In genomic region chr2:90887627-90888026, GRCm38 (mm10) we compare ENCODE assay signal across 19 mouse cellular contexts. TPM values are rescaled to one million over a fixed set of nuclear protein-coding genes. Genes with fewer than 3 reads are reported as not detected.
DNase-seq lines count a peak whose midpoint lies in the region; ATAC-seq and TF ChIP-seq lines count a peak whose summit lies in the region.
"Had no signal": no experiment of that assay in that cellular context is flagged by ENCODE, and none has a peak within 500 bp of the region (broad histone marks: within the 10 kb centered on the region; RNA-seq: fewer than 3 reads in every experiment).

No protein-coding gene starts in this region.

- no peak overlapping the region for H3K9ac ChIP-seq in forebrain, embryonic 12.5 days
- H3K9ac ChIP-seq in forebrain, embryonic 11.5 days (ENCODE audit: low read length), result no peak overlapping the region
- peak overlapping the region; percentile 93 for H3K9ac ChIP-seq in hindbrain, embryonic 14.5 days
- H3K9ac ChIP-seq in neural tube, embryonic 12.5 days, result peak overlapping the region; percentile 64; the same call in 1 of the 2 replicates
- no peak overlapping the region for H3K9ac ChIP-seq in liver, embryonic 11.5 days (ENCODE audit: low read depth, low read length)
- H3K9ac ChIP-seq: liver, embryonic 14.5 days had no signal

- POLR2A ChIA-PET in Patski (lab: Charles Lee), result no interaction called here

- peaks cover 3% of the 10 kb centered on the region; the same call in 1 of the 2 replicates for H3K36me3 ChIP-seq in forebrain, embryonic 12.5 days (replicated peaks)
- no peaks in the 10 kb centered on the region for H3K36me3 ChIP-seq in forebrain, embryonic 11.5 days (ENCODE audit: control insufficient read depth, insufficient read depth, low read length)
- peaks cover 18% of the 10 kb centered on the region for H3K36me3 ChIP-seq in hindbrain, embryonic 14.5 days (replicated peaks; ENCODE audit: control insufficient read depth, insufficient read depth)
- H3K36me3 ChIP-seq in neural tube, embryonic 12.5 days, result peaks cover 10% of the 10 kb centered on the region
- no peaks in the 10 kb centered on the region for H3K36me3 ChIP-seq in liver, embryonic 11.5 days (ENCODE audit: control insufficient read depth, insufficient read depth, low read length)

- no peak overlapping the region for H3K27ac ChIP-seq in forebrain, embryonic 12.5 days
- H3K27ac ChIP-seq in forebrain, embryonic 11.5 days (ENCODE audit: low read depth, low read length), result no peak overlapping the region
- no peak overlapping the region for H3K27ac ChIP-seq in hindbrain, embryonic 14.5 days
- H3K27ac ChIP-seq in neural tube, embryonic 12.5 days, result no peak overlapping the region
- no peak overlapping the region for H3K27ac ChIP-seq in liver, embryonic 11.5 days (ENCODE audit: low read depth, low read length)
- H3K27ac ChIP-seq: limb, embryonic 10.5 days; liver, embryonic 14.5 days had no signal

- TF ChIP-seq CTCF in Patski (IDR thresholded peaks at IDR 0.05), result no peak

- H3K27me3 ChIP-seq in forebrain, embryonic 12.5 days, result peaks cover 83% of the 10 kb centered on the region
- H3K27me3 ChIP-seq in forebrain, embryonic 11.5 days (ENCODE audit: control insufficient read depth, insufficient read depth, low read length), result peaks cover 44% of the 10 kb centered on the region
- peaks cover 5% of the 10 kb centered on the region for H3K27me3 ChIP-seq in Patski
- peaks cover 22% of the 10 kb centered on the region for H3K27me3 ChIP-seq in hindbrain, embryonic 14.5 days (ENCODE audit: control insufficient read depth, insufficient read depth, low read length)
- peaks cover 63% of the 10 kb centered on the region for H3K27me3 ChIP-seq in neural tube, embryonic 12.5 days (replicated peaks)
- peaks cover 70% of the 10 kb centered on the region for H3K27me3 ChIP-seq in liver, embryonic 11.5 days (replicated peaks; ENCODE audit: control insufficient read depth, insufficient read depth, low read length)

- ATAC-seq in forebrain, embryonic 12.5 days (ENCODE audit: low FRiP score), result no peak
- no peak for ATAC-seq in forebrain, embryonic 11.5 days (replicated peaks; ENCODE audit: low FRiP score)
- ATAC-seq in Patski, result peak; percentile 36
- ATAC-seq in hindbrain, embryonic 14.5 days (ENCODE audit: low FRiP score), result no peak
- ATAC-seq in neural tube, embryonic 12.5 days (ENCODE audit: low FRiP score, low read depth), result no peak
- no peak for ATAC-seq in liver, embryonic 11.5 days (replicated peaks; ENCODE audit: low FRiP score)
- ATAC-seq: lung, postnatal 0 days had no signal

- DNase-seq in forebrain, embryonic 11.5 days (ENCODE audit: low spot score), result no peak
- DNase-seq in Patski (ENCODE audit: low read depth, low spot score), result no peak
- no peak for DNase-seq in hindbrain, embryonic 14.5 days (ENCODE audit: low spot score)
- no peak for DNase-seq in kidney, postnatal 14 days
- no peak for DNase-seq in cerebellum, adult 11-12 months
- DNase-seq in liver, embryonic 11.5 days (ENCODE audit: low spot score), result no peak
- DNase-seq: cerebellum, adult 11 months; gastrocnemius, postnatal 25 days; kidney, adult 11 months; kidney, postnatal 4 days; layer of hippocampus, postnatal 36 days; right cerebral cortex, adult 18-20 months had no signal

- H3K4me2 ChIP-seq in forebrain, embryonic 12.5 days, result peak overlapping the region; percentile 92
- no peak overlapping the region for H3K4me2 ChIP-seq in forebrain, embryonic 11.5 days (ENCODE audit: low read depth, low read length, severe bottlenecking)
- H3K4me2 ChIP-seq in hindbrain, embryonic 14.5 days (replicated peaks), result peak overlapping the region; percentile 85
- H3K4me2 ChIP-seq in neural tube, embryonic 12.5 days (replicated peaks), result peak overlapping the region; percentile 69
- H3K4me2 ChIP-seq in liver, embryonic 11.5 days, result no peak overlapping the region

- in situ Hi-C loops in Patski (cut with MboI; ENCODE audit: low pct_unique_long_range_greater_than_20kb), result no loop called here

- no peak overlapping the region; the same call in 1 of the 2 replicates for H3K4me3 ChIP-seq in forebrain, embryonic 12.5 days (replicated peaks)
- H3K4me3 ChIP-seq in forebrain, embryonic 11.5 days (ENCODE audit: low read depth, low read length), result no peak overlapping the region
- H3K4me3 ChIP-seq in hindbrain, embryonic 14.5 days (replicated peaks; ENCODE audit: low read length), result peak overlapping the region; percentile 66
- peak overlapping the region; percentile 43 for H3K4me3 ChIP-seq in neural tube, embryonic 12.5 days
- H3K4me3 ChIP-seq in liver, embryonic 11.5 days (ENCODE audit: low read depth, low read length), result no peak overlapping the region
- H3K4me3 ChIP-seq: heart, embryonic 10.5 days; limb, embryonic 10.5 days; megakaryocyte, embryonic 14.5 days had no signal

- H3K9me3 ChIP-seq in forebrain, embryonic 12.5 days, result no peaks in the 10 kb centered on the region
- no peaks in the 10 kb centered on the region for H3K9me3 ChIP-seq in forebrain, embryonic 11.5 days (ENCODE audit: control insufficient read depth, low read length)
- H3K9me3 ChIP-seq in hindbrain, embryonic 14.5 days (ENCODE audit: control insufficient read depth, low read length), result no peaks in the 10 kb centered on the region
- no peaks in the 10 kb centered on the region for H3K9me3 ChIP-seq in neural tube, embryonic 12.5 days
- no peaks in the 10 kb centered on the region for H3K9me3 ChIP-seq in liver, embryonic 11.5 days (ENCODE audit: control insufficient read depth, low read length)
- H3K9me3 ChIP-seq: heart, embryonic 10.5 days; limb, embryonic 10.5 days had no signal

- WGBS in forebrain, embryonic 12.5 days, result 77% methylated on average over 5 of the region's 5 CpGs
- 71% methylated on average over 5 of the region's 5 CpGs for WGBS in forebrain, embryonic 11.5 days
- WGBS in hindbrain, embryonic 14.5 days, result 69% methylated on average over 5 of the region's 5 CpGs
- 72% methylated on average over 5 of the region's 5 CpGs for WGBS in neural tube, embryonic 12.5 days
- 65% methylated on average over 5 of the region's 5 CpGs for WGBS in liver, embryonic 11.5 days

- CTCF ChIA-PET in Patski (lab: Charles Lee), result interaction anchor here (0.9 to 2.9 kb wide), 2 partner anchors 10 to 21 kb away, joined by 3 to 16 read pairs; no protein-coding TSS in a partner anchor

- H3K4me1 ChIP-seq in forebrain, embryonic 12.5 days, result peaks cover 35% of the 10 kb centered on the region
- peaks cover 9% of the 10 kb centered on the region; the same call in 1 of the 2 replicates for H3K4me1 ChIP-seq in forebrain, embryonic 11.5 days (replicated peaks; ENCODE audit: control insufficient read depth, insufficient read depth, low read length)
- H3K4me1 ChIP-seq in hindbrain, embryonic 14.5 days (replicated peaks; ENCODE audit: control insufficient read depth, insufficient read depth, low read length), result peaks cover 38% of the 10 kb centered on the region
- peaks cover 44% of the 10 kb centered on the region for H3K4me1 ChIP-seq in neural tube, embryonic 12.5 days
- H3K4me1 ChIP-seq in liver, embryonic 11.5 days (replicated peaks; ENCODE audit: control insufficient read depth, insufficient read depth, low read length), result peaks cover 20% of the 10 kb centered on the region

RNA-seq across cellular contexts. Expression of gene C1qtnf4, which starts 2.0 kb away (rescaled TPM):
- 15.9 and 28.0 TPM in 2 replicates for polyA plus RNA-seq in forebrain, embryonic 12.5 days (2016; fragmentation: Nextera tagmentation; extraction: Ambion mirVana)
- polyA plus RNA-seq in forebrain, embryonic 11.5 days (2014; fragmentation: Nextera tagmentation; extraction: Ambion mirVana), result 11.3 and 15.6 TPM in 2 replicates
- polyA plus RNA-seq in Patski (2021), result 0.04 TPM
- polyA plus RNA-seq in hindbrain, embryonic 14.5 days (2014; fragmentation: Nextera tagmentation; extraction: Ambion mirVana), result 182 and 189 TPM in 2 replicates
- 62.3 and 74.0 TPM in 2 replicates for polyA plus RNA-seq in neural tube, embryonic 12.5 days (2016; fragmentation: Nextera tagmentation; extraction: Ambion mirVana)
- 6.6 and 6.9 TPM in 2 replicates for polyA plus RNA-seq in liver, embryonic 11.5 days (2014; fragmentation: Nextera tagmentation; extraction: Ambion mirVana)

RNA-seq across cellular contexts. Expression of gene Kbtbd4, which starts 16.9 kb away (rescaled TPM):
- polyA plus RNA-seq in forebrain, embryonic 12.5 days (2016; fragmentation: Nextera tagmentation; extraction: Ambion mirVana), result 59.1 and 61.2 TPM in 2 replicates
- polyA plus RNA-seq in forebrain, embryonic 11.5 days (2014; fragmentation: Nextera tagmentation; extraction: Ambion mirVana), result 48.0 and 56.0 TPM in 2 replicates
- polyA plus RNA-seq in Patski (2021), result 33.0 TPM
- polyA plus RNA-seq in hindbrain, embryonic 14.5 days (2014; fragmentation: Nextera tagmentation; extraction: Ambion mirVana), result 44.2 and 45.5 TPM in 2 replicates
- polyA plus RNA-seq in neural tube, embryonic 12.5 days (2016; fragmentation: Nextera tagmentation; extraction: Ambion mirVana), result 46.8 and 48.2 TPM in 2 replicates
- polyA plus RNA-seq in liver, embryonic 11.5 days (2014; fragmentation: Nextera tagmentation; extraction: Ambion mirVana), result 32.6 and 34.4 TPM in 2 replicates

RNA-seq across cellular contexts. Expression of gene Ndufs3, which starts 17.0 kb away (rescaled TPM):
- polyA plus RNA-seq in forebrain, embryonic 12.5 days (2016; fragmentation: Nextera tagmentation; extraction: Ambion mirVana), result 188 and 192 TPM in 2 replicates
- 190 and 204 TPM in 2 replicates for polyA plus RNA-seq in forebrain, embryonic 11.5 days (2014; fragmentation: Nextera tagmentation; extraction: Ambion mirVana)
- 216 TPM for polyA plus RNA-seq in Patski (2021)
- polyA plus RNA-seq in hindbrain, embryonic 14.5 days (2014; fragmentation: Nextera tagmentation; extraction: Ambion mirVana), result 216 and 227 TPM in 2 replicates
- 195 and 205 TPM in 2 replicates for polyA plus RNA-seq in neural tube, embryonic 12.5 days (2016; fragmentation: Nextera tagmentation; extraction: Ambion mirVana)
- 223 and 236 TPM in 2 replicates for polyA plus RNA-seq in liver, embryonic 11.5 days (2014; fragmentation: Nextera tagmentation; extraction: Ambion mirVana)

RNA-seq across cellular contexts. Expression of gene Mtch2, which starts 40.7 kb away (rescaled TPM):
- polyA plus RNA-seq in forebrain, embryonic 12.5 days (2016; fragmentation: Nextera tagmentation; extraction: Ambion mirVana), result 214 and 215 TPM in 2 replicates
- 247 and 256 TPM in 2 replicates for polyA plus RNA-seq in forebrain, embryonic 11.5 days (2014; fragmentation: Nextera tagmentation; extraction: Ambion mirVana)
- 237 TPM for polyA plus RNA-seq in Patski (2021)
- 270 and 276 TPM in 2 replicates for polyA plus RNA-seq in hindbrain, embryonic 14.5 days (2014; fragmentation: Nextera tagmentation; extraction: Ambion mirVana)
- 216 and 237 TPM in 2 replicates for polyA plus RNA-seq in neural tube, embryonic 12.5 days (2016; fragmentation: Nextera tagmentation; extraction: Ambion mirVana)
- polyA plus RNA-seq in liver, embryonic 11.5 days (2014; fragmentation: Nextera tagmentation; extraction: Ambion mirVana), result 218 and 231 TPM in 2 replicates

RNA-seq across cellular contexts. Expression of gene Celf1, which starts 52.6 kb away (rescaled TPM):
- 172 and 183 TPM in 2 replicates for polyA plus RNA-seq in forebrain, embryonic 12.5 days (2016; fragmentation: Nextera tagmentation; extraction: Ambion mirVana)
- polyA plus RNA-seq in forebrain, embryonic 11.5 days (2014; fragmentation: Nextera tagmentation; extraction: Ambion mirVana), result 119 TPM in 2 replicates
- 92.9 TPM for polyA plus RNA-seq in Patski (2021)
- 75.2 and 78.5 TPM in 2 replicates for polyA plus RNA-seq in hindbrain, embryonic 14.5 days (2014; fragmentation: Nextera tagmentation; extraction: Ambion mirVana)
- 143 and 146 TPM in 2 replicates for polyA plus RNA-seq in neural tube, embryonic 12.5 days (2016; fragmentation: Nextera tagmentation; extraction: Ambion mirVana)
- 78.1 and 90.5 TPM in 2 replicates for polyA plus RNA-seq in liver, embryonic 11.5 days (2014; fragmentation: Nextera tagmentation; extraction: Ambion mirVana)

Comparison
In these comparisons a context has a peak if more than half of its experiments do, and no peak if none do; other contexts are left out.
1. H3K4me2 ChIP-seq: peak in forebrain, embryonic 12.5 days (single experiment), hindbrain, embryonic 14.5 days (single experiment) and neural tube, embryonic 12.5 days (single experiment); none in forebrain, embryonic 11.5 days (single experiment) and liver, embryonic 11.5 days (single experiment).
2. H3K4me3 ChIP-seq: peak in hindbrain, embryonic 14.5 days (single experiment) and neural tube, embryonic 12.5 days (single experiment); none in forebrain, embryonic 12.5 days (single experiment), forebrain, embryonic 11.5 days (single experiment) and liver, embryonic 11.5 days (single experiment).
3. H3K9ac ChIP-seq: peak in hindbrain, embryonic 14.5 days (single experiment) and neural tube, embryonic 12.5 days (single experiment); none in forebrain, embryonic 12.5 days (single experiment), forebrain, embryonic 11.5 days (single experiment) and liver, embryonic 11.5 days (single experiment).